Mouse (Mus musculus) forebrain, embryonic 16.5 days (tissue): ENCODE results near the gene Cdr2l. TPM values are rescaled to one million over a fixed set of nuclear protein-coding genes. Genes with fewer than 3 reads are reported as not detected.

ENCODE experiments used
- ATAC-seq: fragments of 200-750 bp; cut with Nextera tagmentation; 2 replicates; pipeline ENCODE4 v1.8.0; 2017; ENCODE audit warnings: mild to moderate bottlenecking, moderate library complexity
- H3K27ac ChIP-seq: fragments of 300-500 bp; sonication (generic); 2 replicates; pipeline ENCODE4 v1.5.1; 2014; ENCODE audit warnings: low read length, control low read depth
- H3K27me3 ChIP-seq: fragments of 300-500 bp; sonication (generic); replicated peaks from 2 replicates; pipeline ENCODE4 v1.6.1; 2014; ENCODE audit warnings: low read length; ENCODE audit not compliant: control insufficient read depth, insufficient read depth
- H3K36me3 ChIP-seq: fragments of 300-500 bp; sonication (generic); 2 replicates; pipeline ENCODE4 v1.6.1; 2014; ENCODE audit not compliant: control insufficient read depth, insufficient read depth
- H3K4me1 ChIP-seq: fragments of 300-500 bp; sonication (generic); replicated peaks from 2 replicates; pipeline ENCODE4 v1.6.1; 2014; ENCODE audit warnings: low read length; ENCODE audit not compliant: control insufficient read depth, insufficient read depth
- H3K4me2 ChIP-seq: fragments of 300-500 bp; sonication (generic); 2 replicates; pipeline ENCODE4 v1.6.1; 2014; ENCODE audit warnings: mild to moderate bottlenecking, low read length, control low read depth
- H3K4me3 ChIP-seq: fragments of 300-500 bp; sonication (generic); replicated peaks from 2 replicates; pipeline ENCODE4 v1.5.1; 2014; ENCODE audit warnings: mild to moderate bottlenecking, low read length, control low read depth
- H3K9ac ChIP-seq: fragments of 300-500 bp; sonication (generic); replicated peaks from 2 replicates; pipeline ENCODE4 v1.6.1; 2014; ENCODE audit warnings: low read depth, low read length, control low read depth
- H3K9me3 ChIP-seq: fragments of 300-500 bp; sonication (generic); 2 replicates; pipeline ENCODE4 v1.6.1; 2016; ENCODE audit warnings: low read length; ENCODE audit not compliant: control insufficient read depth
- WGBS: fragments of 180-500 bp; shearing (Covaris S2); extraction: QIAGEN DNeasy Blood & Tissue Kit; methylation state at CpG from one replicate; pipeline ENCODE4 v1.1.7; 2014; 5-methylcytosine and 5-hydroxymethylcytosine counted together
- polyA plus RNA-seq: library from polyadenylated mRNA; unstranded; fragments of >200 nt; fragmentation: Nextera tagmentation; extraction: Ambion mirVana; gene quantifications from 2 replicates; pipeline ENCODE4 v1.2.1, GENCODE M21; 2015

Gene Cdr2l
- polyA plus RNA-seq, 1 experiment from 2014 or later = 18.3 TPM

DNA sequence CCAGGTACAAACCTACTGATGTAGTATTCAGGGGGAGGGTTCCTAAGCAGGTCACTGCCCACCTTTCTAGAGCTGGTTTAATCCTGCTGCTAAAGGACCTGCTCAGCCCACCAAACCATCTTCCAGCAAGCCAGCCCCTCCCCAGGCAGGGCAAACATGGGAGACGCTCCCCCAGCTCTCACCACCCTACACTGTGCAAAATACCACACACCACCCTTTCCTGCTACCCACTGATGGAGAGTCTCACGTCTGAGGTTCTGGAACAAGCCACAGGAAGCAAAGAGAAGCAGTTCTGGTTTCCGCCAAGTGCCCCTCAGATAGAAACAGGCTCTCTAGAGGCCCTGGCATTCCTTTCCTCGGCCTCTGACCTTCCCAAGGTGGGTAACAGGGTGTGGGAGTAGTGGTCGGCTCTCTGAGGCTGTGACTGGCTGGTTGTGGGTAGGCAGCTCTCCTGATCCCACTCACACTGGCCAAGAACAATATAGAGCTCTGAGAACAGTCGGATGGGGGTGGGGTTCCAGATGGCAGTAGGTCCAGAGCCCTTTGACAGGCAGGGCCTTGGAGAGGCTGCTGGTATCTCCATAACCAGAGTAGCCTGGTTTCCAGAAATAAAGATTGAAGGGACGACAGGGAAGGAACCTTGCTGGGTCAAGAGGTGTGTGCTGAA lies 15.5 kb upstream of the Cdr2l start:
- H3K4me1 ChIP-seq = peaks cover 18% of the 10 kb centered on the region
- H3K9ac ChIP-seq = peak overlapping the region; percentile 72; the same call in 1 of the 2 replicates
- ATAC-seq = no peak; the same call in 1 of the 2 replicates
- no peaks in the 10 kb centered on the region for H3K27me3 ChIP-seq
- H3K4me3 ChIP-seq = peak overlapping the region; percentile 81
- H3K9me3 ChIP-seq = no peaks in the 10 kb centered on the region
- H3K4me2 ChIP-seq = peak overlapping the region; percentile 95
- no peaks in the 10 kb centered on the region for H3K36me3 ChIP-seq
- no peak overlapping the region for H3K27ac ChIP-seq
- 43% methylated on average over 7 of the region's 7 CpGs for WGBS

- Histone ChIP-seq H3K27me3 (no peaks in the 10 kb centered on the region), H3K4me1 (peaks cover 18% of the 10 kb centered on the region), H3K9ac (peak overlapping the region; percentile 72), H3K4me3 (peak overlapping the region; percentile 81), H3K4me2 (peak overlapping the region; percentile 95), H3K36me3 (no peaks in the 10 kb centered on the region), H3K9me3 (no peaks in the 10 kb centered on the region), H3K27ac (peak overlapping the region; percentile 68)
- peak; percentile 81 for ATAC-seq
- under 1% methylated on average over 28 of the region's 28 CpGs for WGBS
These were observed 14.9 kb upstream of the Cdr2l start for GRCm38 (mm10) chr11:115366706-115367394.

DNA sequence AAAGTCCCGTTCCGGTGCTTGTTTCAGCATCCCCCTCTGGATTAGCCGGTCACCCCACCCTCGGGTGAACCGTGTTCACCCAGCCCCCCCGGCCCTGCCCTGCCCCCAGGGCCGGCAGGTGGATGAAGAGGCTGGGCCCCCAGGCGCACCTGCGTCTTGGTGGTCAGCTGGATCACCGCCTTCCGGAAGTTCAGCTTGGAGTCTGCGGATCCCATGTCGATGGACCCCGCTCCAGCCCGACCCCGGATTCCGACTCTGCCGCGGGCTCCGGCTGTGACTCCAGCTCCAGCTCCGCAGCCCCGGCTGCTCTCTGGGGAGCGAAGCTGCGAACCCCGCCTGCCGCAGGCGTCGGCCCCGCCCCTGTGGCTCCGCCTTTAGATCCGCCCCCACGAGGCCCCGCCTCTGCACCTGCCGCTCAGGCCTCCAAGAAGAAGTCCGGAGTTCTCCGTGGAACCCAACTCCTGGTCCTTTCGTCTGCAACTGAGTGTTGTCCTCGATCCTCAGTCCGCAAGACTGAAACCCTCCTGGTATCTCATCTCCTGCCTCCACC lies 14.2 kb upstream of the Cdr2l start, which contains the start of gene Hid1:
Hid1 (minus strand) TSS at position 362 of the 550 bp plus-strand sequence.
- H3K9ac ChIP-seq = peak within 1 kb of the TSS; percentile 72
- no peaks in the 10 kb centered on the region for H3K27me3 ChIP-seq
- peak within 1 kb of the TSS; percentile 95 for H3K4me2 ChIP-seq
- WGBS = under 1% methylated on average over 38 of the region's 39 CpGs
- no peaks in the 10 kb centered on the region for H3K36me3 ChIP-seq
- ATAC-seq = peak; percentile 85
- H3K4me1 ChIP-seq = peaks cover 18% of the 10 kb centered on the region
- H3K4me3 ChIP-seq = peak within 1 kb of the TSS; percentile 81
- no peaks in the 10 kb centered on the region for H3K9me3 ChIP-seq
- peak within 1 kb of the TSS; percentile 68 for H3K27ac ChIP-seq

DNA sequence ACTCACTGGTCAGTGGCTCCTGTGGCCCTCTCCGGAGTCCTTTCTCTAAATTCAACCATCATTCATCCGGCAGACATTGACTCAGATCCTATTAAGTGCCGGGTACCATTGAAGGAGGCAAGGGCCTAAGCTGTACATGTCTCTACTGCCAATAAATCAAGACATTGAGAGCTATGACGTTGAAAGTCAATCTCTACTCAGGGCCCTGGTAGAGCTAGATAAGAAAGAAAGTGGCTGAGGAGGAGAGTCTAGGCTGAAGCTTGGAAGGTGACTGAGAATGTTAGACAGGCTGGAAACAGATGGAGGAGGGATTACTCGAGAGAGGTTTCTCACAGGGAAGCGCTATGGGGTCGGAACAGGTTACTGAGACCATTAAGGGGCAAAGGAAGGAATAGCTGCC lies 11.3 kb upstream of the Cdr2l start:
- Histone ChIP-seq H3K4me3 (no peak overlapping the region), H3K9ac (no peak overlapping the region), H3K9me3 (no peaks in the 10 kb centered on the region), H3K27me3 (no peaks in the 10 kb centered on the region), H3K4me2 (no peak overlapping the region), H3K4me1 (peaks cover 33% of the 10 kb centered on the region), H3K36me3 (no peaks in the 10 kb centered on the region), H3K27ac (no peak overlapping the region)
- ATAC-seq = no peak
- 63% methylated on average over 7 of the region's 7 CpGs for WGBS

DNA sequence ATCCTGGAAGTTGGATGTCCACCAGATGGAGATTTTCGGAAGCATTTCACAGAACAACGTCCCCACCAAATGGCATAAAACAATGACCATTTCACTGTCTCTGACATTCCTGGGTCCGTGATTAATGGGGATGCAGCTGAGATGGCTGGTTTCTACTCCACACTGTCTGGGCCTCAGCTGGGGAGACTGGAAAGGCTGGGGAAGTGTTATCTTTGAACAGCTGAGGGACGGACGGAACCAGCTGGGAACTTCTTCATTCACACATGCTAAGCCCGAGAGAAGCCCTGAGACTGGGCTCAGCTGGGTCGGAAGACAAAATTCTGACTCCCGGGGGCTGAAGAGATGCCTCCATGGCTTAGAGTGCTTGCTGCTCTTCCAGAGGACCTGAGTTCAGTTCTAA lies 10.4 kb upstream of the Cdr2l start:
- no peaks in the 10 kb centered on the region for H3K36me3 ChIP-seq
- no peak overlapping the region for H3K9ac ChIP-seq
- H3K4me1 ChIP-seq = peaks cover 28% of the 10 kb centered on the region
- no peak overlapping the region for H3K27ac ChIP-seq
- ATAC-seq = no peak
- no peaks in the 10 kb centered on the region for H3K9me3 ChIP-seq
- no peak overlapping the region for H3K4me2 ChIP-seq
- WGBS = 70% methylated on average over 8 of the region's 8 CpGs
- H3K27me3 ChIP-seq = no peaks in the 10 kb centered on the region
- no peak overlapping the region for H3K4me3 ChIP-seq

- H3K9me3 ChIP-seq = no peaks in the 10 kb centered on the region
- no peak for ATAC-seq
- no peaks in the 10 kb centered on the region for H3K36me3 ChIP-seq
- no peak overlapping the region for H3K4me3 ChIP-seq
- 71% methylated on average over 1 of the region's 1 CpGs for WGBS
- H3K4me2 ChIP-seq = no peak overlapping the region
- H3K27me3 ChIP-seq = no peaks in the 10 kb centered on the region
- no peak overlapping the region for H3K9ac ChIP-seq
- peaks cover 22% of the 10 kb centered on the region for H3K4me1 ChIP-seq
- no peak overlapping the region for H3K27ac ChIP-seq
These were observed 9.7 kb upstream of the Cdr2l start for GRCm38 (mm10) chr11:115372015-115372414.

- Histone ChIP-seq H3K27me3 (no peaks in the 10 kb centered on the region), H3K4me3 (no peak overlapping the region), H3K4me2 (no peak overlapping the region), H3K4me1 (peaks cover 17% of the 10 kb centered on the region), H3K9ac (no peak overlapping the region), H3K36me3 (no peaks in the 10 kb centered on the region), H3K27ac (no peak overlapping the region), H3K9me3 (no peaks in the 10 kb centered on the region)
- 52% methylated on average over 2 of the region's 2 CpGs for WGBS
- no peak for ATAC-seq
These were observed 9.0 kb upstream of the Cdr2l start for GRCm38 (mm10) chr11:115372737-115373136.

GRCm38 (mm10) chr11:115373805-115374694 lies 7.7 kb upstream of the Cdr2l start:
- H3K4me3 ChIP-seq = peak overlapping the region; percentile 54
- no peaks in the 10 kb centered on the region for H3K36me3 ChIP-seq
- peak overlapping the region; percentile 71; the same call in 1 of the 2 replicates for H3K27ac ChIP-seq
- H3K27me3 ChIP-seq = no peaks in the 10 kb centered on the region
- no peaks in the 10 kb centered on the region for H3K9me3 ChIP-seq
- H3K4me1 ChIP-seq = peaks cover 16% of the 10 kb centered on the region
- ATAC-seq = peak; percentile 72
- 1% methylated on average over 30 of the region's 30 CpGs for WGBS
- peak overlapping the region; percentile 74 for H3K9ac ChIP-seq
- H3K4me2 ChIP-seq = peak overlapping the region; percentile 81
